Mouse (Mus musculus) megakaryocyte, adult 5-6 weeks (primary cell): Measurements from ENCODE around the gene Psg25. TPM values are rescaled to one million over a fixed set of nuclear protein-coding genes. Genes with fewer than 3 reads are reported as not detected.
"Not testable (repeated sequence)": the region's sequence is repeated elsewhere in the genome, so short reads cannot be mapped to it uniquely, and the experiment has no call there.

Experiments
- ATAC-seq: 2 replicates; pipeline ENCODE4 v1.8.0; 2016; ENCODE audit warnings: mild to moderate bottlenecking, inconsistent platforms; ENCODE audit not compliant: poor library complexity, severe bottlenecking
- total RNA-seq, 2 experiments: library from RNA; stranded (forward) in 1 of 2; stranded (reverse) in 1 of 2; fragments of 153-499, 151-499 nt in 1 of 2; fragments of 221-1000, 200-1000 nt in 1 of 2; gene quantifications; 2 replicates each; pipeline versions ENCODE4 v1.2.3 to v1.2.4; 2015 to 2017

Psg25 gene
- not detected in 2 replicates for total RNA-seq (2015)
- total RNA-seq (2017) = not detected in 2 replicates

GRCm38 (mm10) chr7:18532169-18532568, at the start of gene Psg25:
Gene Psg25 (minus strand): TSS chr7:18532269.
- ATAC-seq = no peak

- no peak for ATAC-seq
Observed at GRCm38 (mm10) chr7:18567205-18567604, 35.1 kb upstream of the Psg25 start, which contains the start of gene Psg27. Gene Psg27 (minus strand): TSS chr7:18567305.

DNA sequence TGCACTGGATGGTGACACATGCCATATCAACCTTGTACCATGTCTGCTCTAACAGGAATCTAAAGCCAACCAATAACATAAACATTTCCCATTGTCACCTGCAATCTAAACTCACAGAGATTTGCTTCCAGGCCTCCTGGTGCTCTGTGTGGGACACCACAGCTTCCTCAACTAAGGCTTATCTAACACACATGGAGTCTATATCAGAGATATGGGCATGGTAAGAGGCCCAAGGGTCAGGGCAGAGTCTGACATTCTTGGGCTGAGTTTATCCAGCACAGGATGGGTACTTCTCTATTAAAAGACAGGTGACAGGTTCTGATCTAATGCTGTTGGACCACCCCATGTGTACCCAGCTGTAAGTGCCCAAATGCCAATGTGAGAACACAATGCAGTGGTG, 27.8 kb upstream of the Psg25 start:
- no peak for ATAC-seq

DNA sequence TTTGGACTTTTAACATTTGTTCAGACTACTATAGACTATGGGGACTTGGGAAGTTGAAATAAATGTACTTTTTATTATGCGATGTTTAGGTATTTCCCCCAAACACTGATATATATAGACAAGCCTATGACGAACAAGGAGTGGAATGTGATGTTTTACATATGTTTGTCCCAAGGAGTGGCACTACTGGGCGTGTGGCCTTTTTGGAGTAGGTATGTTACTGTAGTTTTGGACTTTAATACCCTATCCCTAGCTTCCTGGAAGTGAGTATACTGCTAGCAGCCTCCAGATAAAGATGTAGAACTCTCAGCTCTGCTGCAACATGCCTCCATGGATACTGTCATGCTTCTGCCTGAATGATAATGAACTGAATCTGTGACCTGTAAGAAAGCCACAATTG, 23.7 kb upstream of the Psg25 start:
- not testable (repeated sequence) for ATAC-seq

DNA sequence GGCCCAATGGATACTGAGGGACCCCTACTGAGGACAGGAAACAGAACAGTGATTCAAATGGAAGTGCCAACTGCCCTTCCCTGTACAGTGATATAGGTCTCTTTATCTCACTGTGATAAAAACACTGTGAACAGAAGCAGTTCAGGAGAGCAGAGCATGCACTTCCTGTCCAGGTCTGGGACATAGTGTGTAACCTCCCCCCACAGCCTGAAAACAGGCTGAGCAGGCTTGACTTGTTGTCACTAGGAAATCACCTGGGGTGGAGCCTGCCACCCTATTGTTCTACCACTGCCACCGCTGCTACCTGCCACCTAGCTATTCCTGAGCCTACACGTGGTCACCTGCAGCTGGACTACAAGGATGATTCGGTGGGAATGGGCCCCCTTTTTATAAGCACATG, 1.4 kb upstream of the Psg25 start:
- no peak for ATAC-seq

GRCm38 (mm10) chr7:18524668-18525067, 7.4 kb downstream of the Psg25 start:
- ATAC-seq = no peak

- not testable (repeated sequence) for ATAC-seq
Observed at GRCm38 (mm10) chr7:18512848-18513247, 19.2 kb downstream of the Psg25 start.

DNA sequence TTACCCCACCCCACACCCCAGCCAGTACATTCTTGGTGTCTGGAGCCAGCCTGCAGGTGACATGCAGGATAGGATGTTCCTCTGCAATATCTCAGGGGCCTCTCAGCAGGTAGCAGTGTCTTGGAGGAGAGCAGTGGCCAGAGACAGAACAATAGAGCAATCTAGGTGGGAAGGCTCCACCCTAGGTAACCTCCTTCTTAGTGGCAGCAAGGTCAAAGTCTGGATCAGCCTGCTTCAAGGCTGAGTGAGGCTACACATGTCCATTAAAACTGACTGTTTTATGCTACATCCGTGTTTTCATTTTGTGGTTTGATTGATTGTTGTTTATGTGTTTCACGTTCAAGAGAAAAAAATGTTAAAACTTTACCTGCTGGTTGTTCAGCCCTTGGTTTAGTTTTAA, 19.7 kb downstream of the Psg25 start:
- not testable (repeated sequence) for ATAC-seq

- ATAC-seq = no peak
Observed at GRCm38 (mm10) chr7:18511479-18511878, 20.6 kb downstream of the Psg25 start.

DNA sequence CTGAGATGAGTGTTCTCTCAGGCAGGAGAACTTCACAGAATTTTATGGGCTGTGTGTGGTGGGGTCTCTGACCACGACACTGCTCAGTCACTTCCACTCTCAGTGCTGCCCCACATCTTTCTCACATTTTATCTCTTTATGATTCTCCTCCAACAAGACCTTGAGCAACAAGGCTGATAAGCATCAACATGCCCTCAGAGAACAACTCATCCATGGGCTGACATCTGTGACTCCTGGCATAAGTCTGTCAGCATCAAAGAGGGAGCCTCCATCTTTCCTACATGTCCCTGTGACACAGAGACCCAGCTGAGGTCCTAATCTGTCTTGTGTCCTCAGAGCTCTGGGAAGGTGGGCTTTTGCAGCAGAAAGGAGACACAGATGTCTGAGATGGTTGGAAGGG, 48.0 kb downstream of the Psg25 start, which contains the start of gene Psg26:
Psg26 (minus strand) TSS at position 101 of the 400 bp plus-strand sequence.
- ATAC-seq = no peak

Other genes starting within 250 kb of the Psg25 start
- gene Psg18, start 177.3 kb downstream of the Psg25 start, total RNA-seq (2015) = not detected in 2 replicates
- gene Psg18, start 177.3 kb downstream of the Psg25 start, total RNA-seq (2017) = not detected in 2 replicates
- not detected in 2 replicates for gene Psg28, start 100.2 kb downstream of the Psg25 start, total RNA-seq (2015)
- gene Psg28, start 100.2 kb downstream of the Psg25 start, total RNA-seq (2017) = not detected in 2 replicates
- gene Psg26, start 48.1 kb downstream of the Psg25 start, total RNA-seq (2015) = not detected in 2 replicates
- not detected in 2 replicates for gene Psg26, start 48.1 kb downstream of the Psg25 start, total RNA-seq (2017)
- gene Psg27, start 35.0 kb upstream of the Psg25 start, total RNA-seq (2015) = not detected in 2 replicates
- gene Psg27, start 35.0 kb upstream of the Psg25 start, total RNA-seq (2017) = not detected in 2 replicates
- not detected in 2 replicates for gene Psg23, start 84.2 kb upstream of the Psg25 start, total RNA-seq (2015)
- not detected in 2 replicates for gene Psg23, start 84.2 kb upstream of the Psg25 start, total RNA-seq (2017)
- gene Psg21, start 124.5 kb upstream of the Psg25 start, total RNA-seq (2015) = not detected in 2 replicates
- gene Psg21, start 124.5 kb upstream of the Psg25 start, total RNA-seq (2017) = not detected in 2 replicates
- gene Psg20, start 153.9 kb upstream of the Psg25 start, total RNA-seq (2015) = not detected in 2 replicates
- not detected in 2 replicates for gene Psg20, start 153.9 kb upstream of the Psg25 start, total RNA-seq (2017)
- gene Psg22, start 185.8 kb upstream of the Psg25 start, total RNA-seq (2015) = not detected in 2 replicates
- gene Psg22, start 185.8 kb upstream of the Psg25 start, total RNA-seq (2017) = not detected in 2 replicates